Mouse (Mus musculus): Measurements from ENCODE around the gene Grm7. TPM values are rescaled to one million over a fixed set of nuclear protein-coding genes. Genes with fewer than 3 reads are reported as not detected.

The Grm7 gene
- polyA plus RNA-seq, 1 experiment: 1.1 TPM

DNA sequence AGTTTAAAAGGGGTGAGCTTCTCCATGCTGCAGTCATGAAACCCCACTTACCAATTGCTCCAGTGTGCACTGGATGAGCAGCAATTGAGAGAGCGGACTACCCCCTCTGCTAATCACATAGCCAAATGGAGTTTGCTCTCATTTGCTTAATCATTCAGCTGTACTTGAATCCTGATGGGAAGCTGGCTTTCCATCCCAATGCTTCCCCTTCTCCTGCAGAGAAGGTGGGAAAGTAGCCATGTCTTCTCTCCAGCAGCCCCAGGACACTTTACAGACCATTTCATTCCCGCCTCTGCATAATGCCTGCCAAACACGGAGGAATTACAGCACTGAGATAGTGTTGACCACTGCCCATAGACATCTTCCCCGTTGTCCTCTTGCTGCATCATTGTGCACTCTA lies 414.6 kb downstream of the Grm7 start:
- TF ChIP-seq POLR2A (IDR thresholded peaks at IDR 0.05; ENCODE audit: low read depth, low read length) (no peak), CTCF (IDR thresholded peaks at IDR 0.05; ENCODE audit: borderline replicate concordance, insufficient read depth, low read length) (no peak)
- Histone ChIP-seq H3K27ac (ENCODE audit: insufficient read depth, low read length) (no peak overlapping the region), H3K4me1 (ENCODE audit: control insufficient read depth, insufficient read depth, low read length) (no peaks in the 10 kb centered on the region), H3K4me3 (ENCODE audit: insufficient read depth, low read length) (no peak overlapping the region)

DNA sequence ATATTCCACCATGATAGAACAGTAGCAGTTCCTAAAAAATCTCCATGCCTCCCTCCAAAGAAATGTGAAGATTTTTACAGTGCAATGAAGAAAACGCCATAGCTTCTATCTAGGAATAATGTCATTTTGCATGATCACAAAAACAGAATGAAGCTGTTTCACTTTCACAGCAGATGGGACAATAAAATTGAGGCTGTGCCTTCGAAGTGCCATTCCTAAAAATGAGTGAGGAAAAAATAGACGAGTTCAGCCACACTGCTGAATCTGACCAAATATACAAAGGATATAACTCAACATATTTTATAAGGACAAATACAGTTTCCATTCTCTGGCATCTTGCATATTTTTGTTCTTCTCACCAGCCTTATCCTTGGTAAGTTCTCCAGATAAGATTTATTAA lies 439.2 kb downstream of the Grm7 start:
- no peak overlapping the region for H3K27ac ChIP-seq (ENCODE audit: insufficient read depth, low read length)
- TF ChIP-seq CTCF (IDR thresholded peaks at IDR 0.05; ENCODE audit: borderline replicate concordance, insufficient read depth, low read length): no peak
- H3K4me1 ChIP-seq (ENCODE audit: control insufficient read depth, insufficient read depth, low read length): no peaks in the 10 kb centered on the region
- no peak overlapping the region for H3K4me3 ChIP-seq (ENCODE audit: insufficient read depth, low read length)

DNA sequence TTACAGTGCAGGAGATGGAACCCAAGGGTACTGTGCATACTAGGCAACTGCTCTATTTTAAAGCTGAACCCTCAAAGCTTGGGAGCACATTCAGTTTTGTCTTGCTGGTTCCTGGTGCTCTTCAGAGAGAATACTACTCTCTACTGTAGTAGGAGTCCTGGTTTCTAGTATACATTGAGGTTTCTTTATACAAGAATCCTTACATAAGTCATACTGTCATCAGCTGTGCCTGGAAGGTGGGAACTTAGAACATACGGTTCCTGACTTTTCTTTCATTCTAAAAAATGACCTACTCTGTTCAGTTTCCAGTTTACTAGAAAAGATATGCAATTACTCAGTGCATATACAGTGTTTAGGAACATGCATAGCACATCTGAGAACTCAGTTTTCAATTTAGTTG lies 449.4 kb downstream of the Grm7 start:
- H3K4me1 ChIP-seq (ENCODE audit: control insufficient read depth, insufficient read depth, low read length): no peaks in the 10 kb centered on the region
- H3K4me3 ChIP-seq (ENCODE audit: insufficient read depth, low read length): no peak overlapping the region
- TF ChIP-seq POLR2A (IDR thresholded peaks at IDR 0.05; ENCODE audit: low read depth, low read length): no peak
- TF ChIP-seq CTCF (IDR thresholded peaks at IDR 0.05; ENCODE audit: borderline replicate concordance, insufficient read depth, low read length): no peak
- H3K27ac ChIP-seq (ENCODE audit: insufficient read depth, low read length): no peak overlapping the region

DNA sequence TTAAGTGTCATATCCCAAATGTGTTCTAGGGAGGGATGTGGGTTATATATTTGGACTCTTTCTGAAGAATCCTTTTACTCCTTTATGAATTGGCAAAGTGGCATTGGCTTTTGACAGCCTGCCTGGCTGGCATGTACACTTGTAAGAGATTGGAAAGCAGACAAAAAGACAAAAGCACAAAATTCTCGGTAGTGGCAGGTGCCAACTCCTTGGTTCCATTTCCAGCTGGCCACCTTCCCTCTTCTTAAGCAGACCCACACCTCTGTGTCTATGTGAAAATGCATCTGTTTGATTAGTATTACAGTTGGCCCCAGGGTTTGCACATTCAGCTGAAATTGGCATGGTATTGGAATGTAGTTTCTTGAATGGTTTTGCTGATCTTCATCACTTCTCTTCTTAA lies 460.1 kb downstream of the Grm7 start:
- Histone ChIP-seq H3K4me1 (ENCODE audit: control insufficient read depth, insufficient read depth, low read length) (no peaks in the 10 kb centered on the region), H3K4me3 (ENCODE audit: insufficient read depth, low read length) (no peak overlapping the region), H3K27ac (ENCODE audit: insufficient read depth, low read length) (no peak overlapping the region)
- no peak for TF ChIP-seq CTCF (IDR thresholded peaks at IDR 0.05; ENCODE audit: borderline replicate concordance, insufficient read depth, low read length)
- no peak for TF ChIP-seq POLR2A (IDR thresholded peaks at IDR 0.05; ENCODE audit: low read depth, low read length)

DNA sequence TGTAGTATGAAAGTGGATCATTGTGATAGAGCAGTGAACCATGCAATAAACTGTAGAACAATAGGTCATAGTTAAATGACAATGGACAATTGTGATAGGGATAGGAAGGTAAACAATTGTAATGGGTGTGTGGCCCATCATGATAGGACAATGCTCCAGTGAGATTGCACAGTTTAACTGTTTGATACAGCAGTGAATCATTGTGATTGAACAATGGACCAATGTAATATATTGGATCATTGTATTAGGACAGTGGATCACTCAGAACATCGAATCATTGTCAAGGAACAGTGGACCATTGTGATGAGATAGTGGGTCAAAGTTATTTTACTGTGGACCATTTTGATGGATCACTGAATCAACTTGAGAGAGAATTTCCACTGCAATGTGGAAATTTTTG lies 515.7 kb downstream of the Grm7 start:
- H3K4me1 ChIP-seq (ENCODE audit: control insufficient read depth, insufficient read depth, low read length): no peaks in the 10 kb centered on the region
- H3K27ac ChIP-seq (ENCODE audit: insufficient read depth, low read length): no peak overlapping the region
- no peak overlapping the region for H3K4me3 ChIP-seq (ENCODE audit: insufficient read depth, low read length)
- TF ChIP-seq CTCF (IDR thresholded peaks at IDR 0.05; ENCODE audit: borderline replicate concordance, insufficient read depth, low read length): no peak
- TF ChIP-seq POLR2A (IDR thresholded peaks at IDR 0.05; ENCODE audit: low read depth, low read length): no peak

DNA sequence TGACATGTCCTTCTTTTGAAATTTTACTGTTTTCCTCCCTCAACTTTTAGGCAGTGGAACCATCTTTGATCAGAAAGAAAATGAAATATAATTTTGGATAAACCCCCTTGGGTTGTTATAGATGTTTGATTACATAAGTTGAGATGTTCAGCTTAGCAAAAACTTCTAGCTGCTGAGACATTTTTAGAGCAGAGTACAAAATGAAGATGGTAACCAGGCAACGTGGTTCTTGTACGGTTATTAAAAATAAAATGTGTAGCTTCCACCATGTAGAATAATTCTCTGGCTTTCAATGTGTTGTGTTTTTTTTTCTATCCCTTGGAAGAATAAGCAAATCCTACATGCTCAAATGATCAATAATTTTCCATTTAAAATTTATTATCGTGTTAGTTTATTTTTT lies 550.0 kb downstream of the Grm7 start:
- Histone ChIP-seq H3K4me3 (ENCODE audit: insufficient read depth, low read length) (no peak overlapping the region), H3K27ac (ENCODE audit: insufficient read depth, low read length) (no peak overlapping the region), H3K4me1 (ENCODE audit: control insufficient read depth, insufficient read depth, low read length) (no peaks in the 10 kb centered on the region)
- TF ChIP-seq CTCF (IDR thresholded peaks at IDR 0.05; ENCODE audit: borderline replicate concordance, insufficient read depth, low read length) (no peak), POLR2A (IDR thresholded peaks at IDR 0.05; ENCODE audit: low read depth, low read length) (no peak)

DNA sequence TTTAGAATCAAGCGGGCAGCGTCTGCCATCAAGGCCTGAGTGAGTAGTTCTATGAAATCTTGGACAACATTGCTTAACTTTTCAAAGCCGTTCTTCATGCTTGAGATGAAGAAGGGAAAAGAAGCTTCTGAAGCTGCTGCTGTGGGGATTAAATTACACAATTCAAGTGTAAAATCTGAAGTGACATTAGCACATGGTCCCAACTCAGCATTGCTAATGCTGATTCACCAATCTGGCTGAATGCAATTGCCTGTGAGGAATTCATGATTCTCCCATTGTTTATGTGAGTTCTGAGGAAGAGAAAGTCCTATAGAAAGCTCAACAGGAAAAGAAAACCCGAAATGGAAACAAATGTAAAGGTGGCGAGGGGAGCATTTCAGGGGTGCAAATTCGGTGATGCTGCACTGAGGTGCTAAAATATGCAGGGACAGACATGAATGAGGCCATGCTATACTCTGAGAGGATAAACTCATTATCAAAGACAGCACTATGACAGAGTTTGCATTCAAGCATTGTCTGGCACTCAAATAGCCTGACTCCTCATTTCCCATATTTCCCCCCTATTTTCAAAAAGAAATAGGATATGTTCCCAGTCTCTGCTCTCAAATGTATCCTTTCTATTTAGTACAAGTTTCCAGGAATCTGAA lies 575.8 kb downstream of the Grm7 start:
- no peak overlapping the region for H3K4me3 ChIP-seq (ENCODE audit: insufficient read depth, low read length)
- TF ChIP-seq POLR2A (IDR thresholded peaks at IDR 0.05; ENCODE audit: low read depth, low read length): no peak
- TF ChIP-seq CTCF (IDR thresholded peaks at IDR 0.05; ENCODE audit: borderline replicate concordance, insufficient read depth, low read length): no peak
- no peak overlapping the region for H3K27ac ChIP-seq (ENCODE audit: insufficient read depth, low read length)
- no peaks in the 10 kb centered on the region for H3K4me1 ChIP-seq (ENCODE audit: control insufficient read depth, insufficient read depth, low read length)

DNA sequence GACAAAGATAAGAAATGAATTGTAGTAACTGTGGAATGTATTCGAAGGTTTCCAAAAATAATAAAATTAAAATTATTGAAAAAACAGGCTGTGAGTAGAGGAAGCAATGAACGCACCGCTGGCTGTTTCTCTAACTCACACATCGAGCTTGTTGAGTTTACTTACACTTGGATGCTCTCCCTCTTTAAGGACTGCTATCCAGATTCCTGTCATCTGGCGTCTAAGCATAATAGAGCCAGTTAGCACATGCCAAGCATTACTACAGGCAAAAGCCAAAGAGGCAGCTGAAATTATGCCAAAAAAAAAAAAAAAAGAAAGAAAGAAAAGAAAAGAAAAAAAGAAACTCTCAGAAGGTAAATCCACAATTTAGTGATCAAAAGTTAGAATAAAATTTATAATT lies 609.8 kb downstream of the Grm7 start:
- Histone ChIP-seq H3K4me3 (ENCODE audit: insufficient read depth, low read length) (no peak overlapping the region), H3K27ac (ENCODE audit: insufficient read depth, low read length) (no peak overlapping the region), H3K4me1 (ENCODE audit: control insufficient read depth, insufficient read depth, low read length) (no peaks in the 10 kb centered on the region)
- TF ChIP-seq CTCF (IDR thresholded peaks at IDR 0.05; ENCODE audit: borderline replicate concordance, insufficient read depth, low read length) (no peak), POLR2A (IDR thresholded peaks at IDR 0.05; ENCODE audit: low read depth, low read length) (no peak)

DNA sequence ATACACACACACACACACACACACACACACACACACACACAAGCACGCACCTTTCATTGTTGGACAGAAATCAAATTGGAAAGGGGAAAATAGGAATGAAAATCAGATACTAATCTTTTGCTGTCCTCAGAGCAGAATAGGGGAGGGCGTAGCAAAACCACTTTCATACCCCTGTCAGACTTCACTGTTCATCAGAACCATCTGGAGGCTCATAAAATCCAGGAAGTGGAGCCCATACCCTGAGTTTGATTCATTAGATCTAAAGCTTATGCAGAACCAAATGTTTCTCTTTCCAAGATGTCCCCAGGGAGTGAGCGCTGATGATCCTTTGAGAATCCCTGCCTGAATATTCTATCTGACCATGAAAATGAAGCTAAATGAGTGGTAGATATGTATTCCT lies 611.6 kb downstream of the Grm7 start:
- TF ChIP-seq POLR2A (IDR thresholded peaks at IDR 0.05; ENCODE audit: low read depth, low read length): no peak
- no peak for TF ChIP-seq CTCF (IDR thresholded peaks at IDR 0.05; ENCODE audit: borderline replicate concordance, insufficient read depth, low read length)
- no peaks in the 10 kb centered on the region for H3K4me1 ChIP-seq (ENCODE audit: control insufficient read depth, insufficient read depth, low read length)
- H3K4me3 ChIP-seq (ENCODE audit: insufficient read depth, low read length): no peak overlapping the region
- peak overlapping the region; percentile 61 for H3K27ac ChIP-seq (ENCODE audit: insufficient read depth, low read length)

DNA sequence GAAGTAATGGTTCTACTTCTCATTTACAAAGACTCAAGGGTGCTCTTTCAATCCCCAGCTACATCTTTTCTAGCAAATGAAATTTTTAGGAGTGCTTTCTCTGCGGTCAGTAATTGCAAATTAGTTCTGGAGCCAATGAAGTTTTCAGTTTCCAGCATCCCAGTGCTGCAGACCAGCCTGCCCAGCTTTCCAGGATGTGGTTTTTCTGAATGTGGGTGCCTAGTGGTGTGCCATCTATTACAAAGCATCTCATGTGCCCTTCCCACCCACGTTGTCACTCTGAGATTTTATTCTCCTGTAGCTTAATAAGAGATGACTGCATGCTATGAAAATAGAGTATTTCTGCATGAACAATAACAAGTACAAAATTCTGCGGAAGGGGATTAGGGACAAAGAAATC lies 612.9 kb downstream of the Grm7 start:
- TF ChIP-seq CTCF (IDR thresholded peaks at IDR 0.05; ENCODE audit: borderline replicate concordance, insufficient read depth, low read length) (no peak), POLR2A (IDR thresholded peaks at IDR 0.05; ENCODE audit: low read depth, low read length) (no peak)
- no peaks in the 10 kb centered on the region for H3K4me1 ChIP-seq (ENCODE audit: control insufficient read depth, insufficient read depth, low read length)
- H3K27ac ChIP-seq (ENCODE audit: insufficient read depth, low read length): no peak overlapping the region
- no peak overlapping the region for H3K4me3 ChIP-seq (ENCODE audit: insufficient read depth, low read length)

DNA sequence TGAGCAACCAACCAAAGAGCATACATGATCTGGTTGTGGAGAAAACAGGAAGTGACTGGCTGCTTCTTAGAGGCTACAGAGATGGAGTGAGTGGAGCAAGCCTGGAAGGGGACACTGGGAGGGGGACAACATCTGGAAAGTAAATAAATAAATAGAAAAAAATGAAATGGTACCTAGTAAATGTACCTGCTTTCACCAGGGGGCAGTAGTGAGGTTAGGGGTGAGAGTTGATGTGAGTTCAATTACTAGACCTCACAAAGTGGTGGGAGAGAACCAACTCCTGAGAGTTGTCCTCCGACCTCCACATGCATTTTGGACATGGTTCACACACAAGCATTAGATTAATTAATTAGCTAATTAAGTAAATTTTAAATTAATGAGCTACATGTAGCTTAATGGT lies 615.8 kb downstream of the Grm7 start:
- H3K27ac ChIP-seq (ENCODE audit: insufficient read depth, low read length): no peak overlapping the region
- no peaks in the 10 kb centered on the region for H3K4me1 ChIP-seq (ENCODE audit: control insufficient read depth, insufficient read depth, low read length)
- no peak overlapping the region for H3K4me3 ChIP-seq (ENCODE audit: insufficient read depth, low read length)
- TF ChIP-seq CTCF (IDR thresholded peaks at IDR 0.05; ENCODE audit: borderline replicate concordance, insufficient read depth, low read length) (no peak), POLR2A (IDR thresholded peaks at IDR 0.05; ENCODE audit: low read depth, low read length) (no peak)
